Mouse (Mus musculus) hindbrain, postnatal 0 days (tissue): ENCODE measurements around the gene Aunip. TPM values are rescaled to one million over a fixed set of nuclear protein-coding genes. Genes with fewer than 3 reads are reported as not detected.

ENCODE experiments used
- ATAC-seq: fragments of 200-750 bp; cut with Nextera tagmentation; 2 replicates; pipeline ENCODE4 v1.8.0; 2017; ENCODE audit warnings: mild to moderate bottlenecking, moderate TSS enrichment, moderate library complexity
- DNase-seq: peaks from one replicate; pipeline ENCODE4 v3.0.0-alpha.2; 2015; ENCODE audit warnings: low spot score
- H3K27ac ChIP-seq: fragments of 300-500 bp; sonication (generic); 2 replicates; pipeline ENCODE4 v1.5.1; 2014; ENCODE audit warnings: mild to moderate bottlenecking
- H3K27me3 ChIP-seq: fragments of 300-500 bp; sonication (generic); 2 replicates; pipeline ENCODE4 v1.6.1; 2014; ENCODE audit warnings: low read length, mixed read lengths; ENCODE audit not compliant: insufficient read depth
- H3K36me3 ChIP-seq: fragments of 300-500 bp; sonication (generic); 2 replicates; pipeline ENCODE4 v1.6.1; 2014; ENCODE audit warnings: low read length, mixed read lengths; ENCODE audit not compliant: insufficient read depth
- H3K4me1 ChIP-seq: fragments of 300-500 bp; sonication (generic); 2 replicates; pipeline ENCODE4 v1.6.1; 2014; ENCODE audit warnings: antibody characterized with exemption, low read length, mixed read lengths; ENCODE audit not compliant: insufficient read depth
- H3K4me2 ChIP-seq: fragments of 300-500 bp; sonication (generic); 2 replicates; pipeline ENCODE4 v1.6.1; 2014; ENCODE audit warnings: low read depth, mild to moderate bottlenecking, low read length, moderate library complexity, mixed read lengths
- H3K4me3 ChIP-seq: fragments of 300-500 bp; sonication (generic); 2 replicates; pipeline ENCODE4 v1.5.1; 2014; ENCODE audit warnings: low read length
- H3K9ac ChIP-seq: fragments of 300-500 bp; sonication (generic); replicated peaks from 2 replicates; pipeline ENCODE4 v1.6.1; 2014; ENCODE audit warnings: mild to moderate bottlenecking, low read length, moderate library complexity, mixed read lengths
- H3K9me3 ChIP-seq: fragments of 300-500 bp; sonication (generic); 2 replicates; pipeline ENCODE4 v1.6.1; 2016; ENCODE audit warnings: low read length, mixed read lengths
- CTCF ChIP-seq: IDR thresholded peaks from 2 replicates; pipeline ENCODE4 v1.5.1; 2016; ENCODE audit warnings: antibody characterized with exemption, control low read depth, low read depth
- WGBS: fragments of 180-500 bp; shearing (Covaris S2); extraction: QIAGEN DNeasy Blood & Tissue Kit; methylation state at CpG from one replicate; pipeline ENCODE4 v1.1.7; 2014; 5-methylcytosine and 5-hydroxymethylcytosine counted together
- polyA plus RNA-seq: library from polyadenylated mRNA; unstranded; fragments of >200 nt; fragmentation: Nextera tagmentation; extraction: Ambion mirVana; gene quantifications from 2 replicates; pipeline ENCODE4 v1.2.1, GENCODE M21; 2015
- total RNA-seq: library from RNA; depleted of rRNA; stranded (reverse); fragments of >200 nt; gene quantifications from 2 replicates; pipeline ENCODE4 v1.2.3, GENCODE M21; 2014

The Aunip gene
- total and polyA plus RNA-seq, 2 experiments from 2014 or later = 2.6 to 2.7 TPM

- H3K27me3 ChIP-seq = no peaks in the 10 kb centered on the region
- H3K9ac ChIP-seq = no peak overlapping the region
- DNase-seq = peak; percentile 61
These were observed 2.0 kb downstream of the Aunip start for GRCm38 (mm10) chr4:134512798-134513197.

GRCm38 (mm10) chr4:134514309-134514930, 3.6 kb downstream of the Aunip start:
- Histone ChIP-seq H3K4me1 (no peaks in the 10 kb centered on the region), H3K36me3 (no peaks in the 10 kb centered on the region), H3K27me3 (no peaks in the 10 kb centered on the region), H3K9ac (no peak overlapping the region), H3K9me3 (no peaks in the 10 kb centered on the region), H3K4me3 (no peak overlapping the region), H3K27ac (no peak overlapping the region), H3K4me2 (no peak overlapping the region)
- no peak for DNase-seq
- WGBS = 92% methylated on average over 11 of the region's 11 CpGs
- ATAC-seq = no peak
- TF ChIP-seq CTCF = no peak

More at GRCm38 (mm10) chr4:134512798-134513197, 2.0 kb downstream of the Aunip start:
- Histone ChIP-seq H3K4me1 (no peaks in the 10 kb centered on the region), H3K27ac (no peak overlapping the region), H3K9me3 (no peaks in the 10 kb centered on the region), H3K4me2 (peak overlapping the region; percentile 36), H3K4me3 (no peak overlapping the region), H3K36me3 (peaks cover 6% of the 10 kb centered on the region)
- TF ChIP-seq CTCF = peak; percentile 58
- ATAC-seq = no peak
- 23% methylated on average over 14 of the region's 15 CpGs for WGBS

- H3K27me3 ChIP-seq = no peaks in the 10 kb centered on the region
- no peak overlapping the region for H3K4me2 ChIP-seq
- DNase-seq = no peak
- H3K27ac ChIP-seq = no peak overlapping the region
- H3K9me3 ChIP-seq = no peaks in the 10 kb centered on the region
- H3K4me1 ChIP-seq = no peaks in the 10 kb centered on the region
- H3K9ac ChIP-seq = no peak overlapping the region
- H3K4me3 ChIP-seq = no peak overlapping the region
- WGBS = 83% methylated on average over 7 of the region's 7 CpGs
- no peaks in the 10 kb centered on the region for H3K36me3 ChIP-seq
- ATAC-seq = no peak
- TF ChIP-seq CTCF = no peak
These were observed 4.8 kb downstream of the Aunip start for GRCm38 (mm10) chr4:134515614-134516013.

GRCm38 (mm10) chr4:134516981-134517380, 6.2 kb downstream of the Aunip start:
- Histone ChIP-seq H3K4me2 (no peak overlapping the region), H3K27me3 (no peaks in the 10 kb centered on the region), H3K4me3 (no peak overlapping the region), H3K9ac (no peak overlapping the region), H3K36me3 (no peaks in the 10 kb centered on the region), H3K9me3 (no peaks in the 10 kb centered on the region), H3K4me1 (no peaks in the 10 kb centered on the region), H3K27ac (no peak overlapping the region)
- WGBS = 74% methylated on average over 8 of the region's 8 CpGs
- peak; percentile 28 for DNase-seq
- no peak for TF ChIP-seq CTCF
- ATAC-seq = no peak

- no peak overlapping the region for H3K27ac ChIP-seq
- no peaks in the 10 kb centered on the region for H3K9me3 ChIP-seq
- 85% methylated on average over 10 of the region's 10 CpGs for WGBS
- no peaks in the 10 kb centered on the region for H3K27me3 ChIP-seq
- no peak for DNase-seq
- no peak overlapping the region for H3K9ac ChIP-seq
- no peak overlapping the region for H3K4me2 ChIP-seq
- no peak overlapping the region for H3K4me3 ChIP-seq
- no peak for ATAC-seq
- no peaks in the 10 kb centered on the region for H3K36me3 ChIP-seq
- no peaks in the 10 kb centered on the region for H3K4me1 ChIP-seq
- no peak for TF ChIP-seq CTCF
These were observed 6.9 kb downstream of the Aunip start for GRCm38 (mm10) chr4:134517719-134518118.

GRCm38 (mm10) chr4:134518541-134518940, 7.7 kb downstream of the Aunip start:
- no peaks in the 10 kb centered on the region for H3K4me1 ChIP-seq
- H3K27me3 ChIP-seq = no peaks in the 10 kb centered on the region
- ATAC-seq (no peak), DNase-seq (no peak)
- 85% methylated on average over 4 of the region's 4 CpGs for WGBS
- no peak overlapping the region for H3K4me3 ChIP-seq
- no peaks in the 10 kb centered on the region for H3K9me3 ChIP-seq
- no peak overlapping the region for H3K4me2 ChIP-seq
- H3K27ac ChIP-seq = no peak overlapping the region
- no peak for TF ChIP-seq CTCF
- H3K36me3 ChIP-seq = no peaks in the 10 kb centered on the region
- H3K9ac ChIP-seq = no peak overlapping the region

GRCm38 (mm10) chr4:134519281-134519680, 8.5 kb downstream of the Aunip start:
- Histone ChIP-seq H3K4me2 (no peak overlapping the region), H3K9ac (no peak overlapping the region), H3K36me3 (no peaks in the 10 kb centered on the region), H3K9me3 (no peaks in the 10 kb centered on the region), H3K4me1 (no peaks in the 10 kb centered on the region), H3K27ac (no peak overlapping the region), H3K4me3 (no peak overlapping the region), H3K27me3 (no peaks in the 10 kb centered on the region)
- ATAC-seq (no peak), DNase-seq (no peak)
- no peak for TF ChIP-seq CTCF
